Mouse (Mus musculus) lung, embryonic 14.5 days (tissue): Measurements from ENCODE around the gene Usp44. TPM values are rescaled to one million over a fixed set of nuclear protein-coding genes. Genes with fewer than 3 reads are reported as not detected.
A peak's percentile ranks its signal among the peaks of the same experiment; 100 is the strongest.
"Not testable (repeated sequence)": the region's sequence is repeated elsewhere in the genome, so short reads cannot be mapped to it uniquely, and the experiment has no call there.

Experiments
- ATAC-seq: fragments of 200-750 bp; cut with Nextera tagmentation; 2 replicates; pipeline ENCODE4 v1.8.0; 2017; ENCODE audit warnings: mild to moderate bottlenecking, moderate TSS enrichment, moderate library complexity; ENCODE audit not compliant: insufficient read depth
- DNase-seq: peaks from one replicate; pipeline ENCODE4 v3.0.0-alpha.2; 2015
- H3K27ac ChIP-seq: fragments of 300-500 bp; sonication (generic); 2 replicates; pipeline ENCODE4 v1.5.1; 2014; ENCODE audit warnings: low read depth, mild to moderate bottlenecking, moderate library complexity
- H3K27me3 ChIP-seq: fragments of 300-500 bp; sonication (generic); 2 replicates; pipeline ENCODE4 v1.6.1; 2014; ENCODE audit warnings: low read length, control low read depth; ENCODE audit not compliant: insufficient read depth
- H3K36me3 ChIP-seq: fragments of 300-500 bp; sonication (generic); 2 replicates; pipeline ENCODE4 v1.6.1; 2014; ENCODE audit warnings: control low read depth; ENCODE audit not compliant: insufficient read depth
- H3K4me1 ChIP-seq: fragments of 300-500 bp; sonication (generic); 2 replicates; pipeline ENCODE4 v1.6.1; 2014; ENCODE audit warnings: antibody characterized with exemption, control low read depth; ENCODE audit not compliant: insufficient read depth
- H3K4me2 ChIP-seq: fragments of 300-500 bp; sonication (generic); 2 replicates; pipeline ENCODE4 v1.6.1; 2014; ENCODE audit warnings: mild to moderate bottlenecking
- H3K4me3 ChIP-seq: fragments of 300-500 bp; sonication (generic); 2 replicates; pipeline ENCODE4 v1.5.1; 2014; ENCODE audit warnings: low read depth, low read length
- H3K9ac ChIP-seq: fragments of 300-500 bp; sonication (generic); 2 replicates; pipeline ENCODE4 v1.6.1; 2014
- H3K9me3 ChIP-seq: fragments of 300-500 bp; sonication (generic); 2 replicates; pipeline ENCODE4 v1.6.1; 2016; ENCODE audit warnings: low read depth, low read length, control low read depth
- CTCF ChIP-seq: IDR thresholded peaks from 2 replicates; pipeline ENCODE4 v1.5.1; 2016; ENCODE audit warnings: antibody characterized with exemption, low read depth
- WGBS: fragments of 180-500 bp; shearing (Covaris S2); extraction: QIAGEN DNeasy Blood & Tissue Kit; methylation state at CpG from one replicate; pipeline ENCODE4 v1.1.7; 2014; 5-methylcytosine and 5-hydroxymethylcytosine counted together
- polyA plus RNA-seq: library from polyadenylated mRNA; unstranded; fragments of >200 nt; fragmentation: Nextera tagmentation; extraction: Ambion mirVana; gene quantifications from 2 replicates; pipeline ENCODE4 v1.2.1, GENCODE M21; 2014

The Usp44 gene
- polyA plus RNA-seq = 0.70 and 0.74 TPM in 2 replicates

GRCm38 (mm10) chr10:93830931-93831729 is at the start of gene Usp44:
Gene Usp44, plus strand, starts transcription at chr10:93831555.
- Histone ChIP-seq H3K27ac (no peak within 1 kb of the TSS), H3K4me1 (0 out of 2 replicates have a peak, but pooled peaks cover 2% of the 10 kb centered on the region), H3K9me3 (no peaks in the 10 kb centered on the region), H3K4me3 (no peak within 1 kb of the TSS; the same call in 1 of the 2 replicates), H3K9ac (no peak within 1 kb of the TSS), H3K27me3 (peaks cover 58% of the 10 kb centered on the region), H3K36me3 (no peaks in the 10 kb centered on the region), H3K4me2 (peak within 1 kb of the TSS; percentile 44)
- ATAC-seq = no peak
- WGBS = 11% methylated on average over 22 of the region's 22 CpGs
- no peak for TF ChIP-seq CTCF
- peak; percentile 30 for DNase-seq

DNA sequence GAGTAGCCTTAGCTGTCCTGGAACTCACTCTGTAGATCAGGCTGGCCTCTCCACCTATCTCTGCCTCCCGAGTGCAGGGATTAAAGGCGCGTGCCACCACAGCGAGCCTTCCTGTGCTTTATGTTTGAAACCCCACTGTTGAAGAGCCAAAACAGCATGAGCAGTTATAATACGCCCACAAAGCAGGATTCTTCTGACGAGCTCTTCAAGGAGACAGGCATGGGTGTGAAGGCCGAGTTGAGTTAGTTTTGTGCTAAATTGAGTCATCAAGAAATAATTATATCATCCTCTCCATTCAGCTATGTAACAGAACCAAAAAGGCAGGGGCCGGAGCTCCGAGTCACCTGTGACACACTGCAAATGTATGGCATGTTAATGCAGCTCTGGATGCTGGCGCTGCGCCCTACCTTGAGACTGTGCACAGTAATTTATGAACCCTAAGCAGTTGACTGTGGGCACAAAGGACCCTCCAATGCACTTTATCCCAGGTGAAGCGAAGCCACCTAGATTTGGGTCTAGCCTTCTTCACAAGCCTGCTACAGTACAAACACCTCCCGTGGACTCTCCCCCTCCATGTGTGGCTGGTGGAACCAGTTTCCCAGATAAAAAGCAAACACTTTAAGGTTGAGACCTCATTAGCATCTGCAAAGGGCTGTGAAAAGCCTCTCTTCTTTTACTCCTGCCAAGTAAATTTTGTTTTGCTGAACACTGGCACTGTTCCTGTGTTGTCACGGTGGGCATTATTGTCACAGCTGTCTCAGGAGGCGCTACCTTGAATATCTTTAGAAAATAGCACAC is 47.9 kb upstream of the Usp44 start:
- H3K27ac ChIP-seq = no peak overlapping the region
- 59% methylated on average over 15 of the region's 15 CpGs for WGBS
- no peaks in the 10 kb centered on the region for H3K27me3 ChIP-seq
- H3K4me3 ChIP-seq = no peak overlapping the region
- H3K9me3 ChIP-seq = no peaks in the 10 kb centered on the region
- no peak for TF ChIP-seq CTCF
- no peaks in the 10 kb centered on the region for H3K4me1 ChIP-seq
- ATAC-seq (no peak), DNase-seq (peak; percentile 47)
- H3K4me2 ChIP-seq = no peak overlapping the region
- H3K9ac ChIP-seq = no peak overlapping the region
- no peaks in the 10 kb centered on the region for H3K36me3 ChIP-seq

GRCm38 (mm10) chr10:93799711-93800362 is 31.5 kb upstream of the Usp44 start:
- 61% methylated on average over 8 of the region's 8 CpGs for WGBS
- TF ChIP-seq CTCF = no peak
- Histone ChIP-seq H3K27ac (no peak overlapping the region), H3K4me1 (no peaks in the 10 kb centered on the region), H3K4me3 (no peak overlapping the region), H3K9me3 (no peaks in the 10 kb centered on the region), H3K27me3 (no peaks in the 10 kb centered on the region), H3K9ac (no peak overlapping the region), H3K36me3 (no peaks in the 10 kb centered on the region), H3K4me2 (no peak overlapping the region)
- ATAC-seq = no peak
- DNase-seq = no peak

GRCm38 (mm10) chr10:93800363-93800722 is 31.0 kb upstream of the Usp44 start:
- DNase-seq (no peak), ATAC-seq (no peak)
- Histone ChIP-seq H3K4me1 (no peaks in the 10 kb centered on the region), H3K36me3 (no peaks in the 10 kb centered on the region), H3K27me3 (no peaks in the 10 kb centered on the region), H3K27ac (no peak overlapping the region), H3K4me2 (no peak overlapping the region), H3K9ac (no peak overlapping the region), H3K9me3 (no peaks in the 10 kb centered on the region), H3K4me3 (no peak overlapping the region)
- no peak for TF ChIP-seq CTCF
- WGBS = 65% methylated on average over 4 of the region's 4 CpGs

- Histone ChIP-seq H3K9me3 (no peaks in the 10 kb centered on the region), H3K27me3 (no peaks in the 10 kb centered on the region), H3K27ac (no peak overlapping the region), H3K9ac (no peak overlapping the region), H3K4me3 (no peak overlapping the region), H3K36me3 (no peaks in the 10 kb centered on the region), H3K4me2 (no peak overlapping the region), H3K4me1 (no peaks in the 10 kb centered on the region)
- 82% methylated on average over 5 of the region's 5 CpGs for WGBS
- DNase-seq = no peak
- TF ChIP-seq CTCF = no peak
- no peak for ATAC-seq
Observed at GRCm38 (mm10) chr10:93800895-93801294, 30.5 kb upstream of the Usp44 start.

DNA sequence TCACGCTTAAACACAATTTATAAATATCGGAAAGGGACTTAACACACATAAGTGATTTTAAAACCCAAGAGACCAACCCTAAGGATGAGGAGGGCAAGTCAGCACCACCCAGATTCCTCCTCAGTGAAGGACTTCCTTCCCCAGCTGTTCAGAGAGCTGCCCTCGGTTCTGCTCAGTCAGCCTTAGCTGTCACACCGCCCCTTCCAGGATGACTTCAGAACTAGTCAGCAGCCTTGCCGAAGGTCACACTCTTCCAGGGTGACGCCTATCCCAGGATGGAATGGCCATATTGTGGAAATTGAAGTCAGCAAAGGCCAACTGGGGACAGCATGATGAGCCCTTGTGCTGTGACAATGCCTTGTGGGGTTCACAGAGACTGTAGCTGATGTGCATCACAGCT is 28.2 kb upstream of the Usp44 start:
- Histone ChIP-seq H3K4me3 (no peak overlapping the region), H3K4me1 (no peaks in the 10 kb centered on the region), H3K27ac (no peak overlapping the region), H3K9me3 (no peaks in the 10 kb centered on the region), H3K4me2 (no peak overlapping the region), H3K9ac (no peak overlapping the region), H3K36me3 (no peaks in the 10 kb centered on the region), H3K27me3 (no peaks in the 10 kb centered on the region)
- WGBS = 58% methylated on average over 6 of the region's 6 CpGs
- ATAC-seq = no peak
- DNase-seq = no peak
- no peak for TF ChIP-seq CTCF

- 94% methylated on average over 8 of the region's 8 CpGs for WGBS
Observed at GRCm38 (mm10) chr10:93809438-93809837, 21.9 kb upstream of the Usp44 start.

More at GRCm38 (mm10) chr10:93809438-93809837, 21.9 kb upstream of the Usp44 start:
- not testable (repeated sequence) for H3K27ac ChIP-seq, DNase-seq, H3K4me3 ChIP-seq, H3K9me3 ChIP-seq, H3K36me3 ChIP-seq, H3K9ac ChIP-seq, H3K27me3 ChIP-seq, H3K4me2 ChIP-seq, ATAC-seq, H3K4me1 ChIP-seq
